Mouse (Mus musculus) cerebellum, postnatal 25 days (tissue): ENCODE measurements at regions not wholly inside any gene's neighbourhood (a gene's known extent, or its start where the extent isn't known, plus 50 kb on each side); places are given as distances from the start of the nearest gene placed in this dataset.
"Not testable (repeated sequence)": the region's sequence is repeated elsewhere in the genome, so short reads cannot be mapped to it uniquely, and the experiment has no call there.

Experiments used
- DNase-seq, 2 experiments: peaks; one replicate each; pipeline ENCODE4 v3.0.0; 2021; ENCODE audit warnings: mixed read lengths in 2 of 2

- DNase-seq, result no peak
Observed at GRCm38 (mm10) chr8:12451857-12452256, 56.8 kb downstream of the Sox1 start.

- not testable (repeated sequence) for DNase-seq
Observed at GRCm38 (mm10) chr8:12455376-12455775, 60.3 kb downstream of the Sox1 start.

- no peak for DNase-seq
Observed at GRCm38 (mm10) chr8:12456326-12456725, 61.2 kb downstream of the Sox1 start.

- no peak for DNase-seq
Observed at GRCm38 (mm10) chr8:12457015-12457414, 61.9 kb downstream of the Sox1 start.

DNA sequence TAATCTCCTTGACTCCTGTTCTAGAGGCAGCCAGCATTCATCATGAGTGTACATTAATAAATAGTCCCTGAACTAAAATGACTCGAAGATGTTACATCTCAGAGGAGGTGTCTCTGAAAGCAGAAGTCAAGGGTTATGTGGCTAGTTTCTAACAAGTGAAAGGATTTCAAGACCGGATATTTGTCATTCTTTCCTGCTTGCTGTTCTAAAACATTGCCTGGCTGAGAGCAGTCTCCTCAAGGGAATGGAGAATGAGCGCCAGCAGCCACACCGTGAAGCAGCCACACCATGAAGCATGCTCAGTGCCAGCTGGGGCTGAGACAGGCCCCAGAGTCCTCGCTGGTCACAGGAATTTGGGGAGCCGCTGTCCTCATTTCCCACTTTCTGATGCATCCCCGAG lies 71.8 kb downstream of the Sox1 start:
- no peak for DNase-seq

GRCm38 (mm10) chr8:12467386-12468326 lies 72.6 kb downstream of the Sox1 start:
- DNase-seq, result no peak

DNA sequence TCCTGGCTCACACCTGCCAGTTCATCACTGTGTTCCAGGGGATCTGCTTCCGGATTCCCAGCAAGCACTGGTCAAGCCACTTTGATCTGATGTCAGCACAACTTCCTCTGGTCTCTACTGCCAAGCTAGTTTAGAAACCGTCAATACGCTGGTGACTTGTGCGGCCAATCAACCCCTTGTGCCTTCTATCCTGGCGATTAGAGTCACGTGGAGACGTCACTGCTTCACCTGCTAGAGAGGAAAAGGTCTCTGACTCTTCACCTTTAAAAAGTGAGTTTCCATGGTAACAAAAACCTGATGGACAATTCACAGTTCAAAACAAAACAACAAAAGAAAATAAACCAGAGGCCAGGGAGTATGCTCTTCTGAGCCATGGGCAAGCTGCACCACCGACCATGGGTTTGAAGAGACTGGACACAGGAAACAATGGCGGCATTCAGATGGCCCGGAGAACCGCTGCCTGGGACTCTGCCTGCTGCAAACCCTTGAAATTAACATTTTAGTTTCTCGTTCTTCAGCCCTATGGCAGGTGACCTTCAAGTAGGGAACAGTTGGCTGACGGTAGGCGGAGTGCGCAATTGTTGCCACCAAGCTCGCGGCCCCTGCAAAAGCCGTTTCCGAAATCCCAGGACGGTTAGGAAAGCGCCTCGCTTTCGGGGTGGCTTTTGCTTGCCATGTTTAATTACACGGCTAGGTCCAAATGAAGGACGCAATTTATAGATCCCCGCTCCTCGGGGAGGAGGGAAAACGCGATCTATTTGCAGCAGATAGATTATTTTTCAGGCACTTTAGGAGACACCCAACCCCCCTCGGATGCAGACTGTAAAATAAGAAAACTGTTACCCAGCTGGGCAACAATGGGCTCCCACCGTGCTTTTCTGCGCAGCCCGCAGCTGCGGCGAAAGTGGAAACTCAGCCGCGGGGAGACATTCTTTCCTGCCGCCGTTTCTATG lies 82.6 kb downstream of the Sox1 start:
- no peak for DNase-seq

GRCm38 (mm10) chr8:12481918-12482317 lies 86.8 kb downstream of the Sox1 start:
- DNase-seq, result no peak

- DNase-seq, result no peak
Observed at GRCm38 (mm10) chr8:12483551-12483950, 88.5 kb downstream of the Sox1 start.

DNA sequence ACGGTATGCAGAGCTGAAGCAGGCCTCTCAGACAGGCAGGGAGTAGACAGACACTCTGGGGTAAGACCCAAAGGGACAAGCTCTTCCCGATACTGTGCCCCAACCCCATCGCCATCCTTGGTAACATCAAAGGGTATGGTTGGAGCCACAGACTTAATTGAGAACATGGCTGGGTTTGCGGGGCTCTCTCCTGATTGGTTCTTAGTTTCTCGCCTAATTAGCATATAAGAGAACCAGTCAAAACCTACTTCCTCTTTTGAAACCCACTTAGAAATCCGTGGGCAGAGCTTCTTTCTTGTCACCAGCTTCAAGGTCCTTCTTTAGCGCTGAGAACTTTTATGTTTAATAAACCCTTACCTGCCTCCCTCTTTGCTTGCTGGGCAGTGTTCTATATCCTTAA lies 87.5 kb upstream of the Spaca7 start:
- DNase-seq, result no peak

- peak; percentile 60 to 62 for DNase-seq
Observed at GRCm38 (mm10) chr8:12486331-12487061, 86.3 kb upstream of the Spaca7 start.

DNA sequence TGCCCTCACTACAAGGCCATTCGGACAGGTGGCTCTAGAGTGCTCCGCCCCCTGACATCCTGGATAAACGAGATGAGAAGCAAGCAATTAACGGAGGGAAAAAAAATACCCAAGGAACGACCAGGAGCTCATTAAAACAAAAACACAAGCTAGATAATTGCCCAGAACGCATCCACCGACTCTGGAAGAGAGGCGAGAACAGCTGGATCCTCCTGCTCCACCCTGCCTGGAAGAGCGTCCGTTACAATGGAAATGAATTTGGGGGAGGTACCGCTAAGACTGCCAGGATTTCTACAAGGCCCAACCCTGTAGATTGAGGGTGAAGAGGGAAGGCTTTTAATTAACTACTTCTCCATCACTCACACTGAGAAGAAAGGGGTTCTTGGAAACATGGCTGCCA lies 85.6 kb upstream of the Spaca7 start:
- no peak for DNase-seq

DNA sequence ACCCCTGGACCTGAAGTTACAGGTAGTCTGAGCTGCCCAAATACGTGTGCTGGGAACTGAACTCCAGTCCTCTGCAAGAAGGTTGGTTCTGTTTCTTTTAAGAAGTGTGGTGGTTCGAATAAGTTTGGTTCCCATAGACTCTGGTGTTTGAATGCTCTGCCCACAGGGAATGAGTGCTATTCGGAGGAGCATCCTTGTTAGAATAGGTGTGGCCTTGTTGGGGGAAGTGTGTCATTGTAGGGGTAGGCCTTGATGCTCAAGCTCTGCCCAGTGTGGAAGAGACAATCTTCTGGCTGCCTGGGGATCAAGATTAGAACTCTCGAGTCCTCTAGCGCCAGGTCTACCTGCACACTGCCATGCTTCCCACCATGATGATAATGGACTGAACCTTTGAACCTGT lies 83.6 kb upstream of the Spaca7 start:
- no peak for DNase-seq

- DNase-seq, result no peak
Observed at GRCm38 (mm10) chr8:12491472-12491871, 81.4 kb upstream of the Spaca7 start.

GRCm38 (mm10) chr8:12492461-12492860 lies 80.4 kb upstream of the Spaca7 start:
- DNase-seq, result no peak

DNA sequence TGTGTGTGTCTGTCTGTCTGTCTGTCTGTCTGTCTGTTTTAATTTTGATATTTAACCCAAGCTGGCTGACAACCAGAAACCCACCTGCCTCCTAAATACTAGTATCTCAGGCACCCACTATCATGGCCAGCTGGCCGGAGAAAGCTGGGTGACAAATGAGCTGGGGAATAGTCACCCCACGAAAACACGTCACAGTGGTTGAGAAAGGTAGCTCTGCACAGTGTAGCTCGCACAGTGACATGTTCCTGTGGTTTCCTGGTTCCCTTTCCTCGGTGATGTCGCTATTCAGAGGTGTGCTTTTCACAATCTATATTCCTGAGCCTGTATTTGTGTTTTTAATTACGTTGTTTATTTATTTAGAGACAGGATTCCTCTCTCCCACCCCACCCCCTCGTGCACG lies 78.3 kb upstream of the Spaca7 start:
- no peak for DNase-seq

DNA sequence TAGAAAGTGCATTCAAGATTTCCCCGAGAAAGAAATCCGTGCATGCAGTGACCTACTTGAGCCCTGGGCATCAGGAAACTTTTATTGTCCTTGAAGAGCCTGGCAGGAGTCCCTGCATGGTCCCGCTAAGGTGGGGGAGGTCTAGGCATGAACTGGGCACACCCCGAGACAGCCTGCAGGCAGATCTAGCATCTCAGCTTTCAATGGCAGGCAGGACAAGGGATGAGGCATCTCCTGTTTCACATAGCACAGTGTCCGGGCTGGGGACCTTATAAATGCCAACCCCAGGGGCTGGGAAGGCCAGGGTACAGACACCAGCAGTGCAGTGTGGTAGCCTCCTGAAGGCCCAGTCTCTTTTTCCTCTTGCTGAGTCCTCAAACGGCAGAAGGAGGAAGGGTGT lies 75.4 kb upstream of the Spaca7 start:
- no peak for DNase-seq

DNA sequence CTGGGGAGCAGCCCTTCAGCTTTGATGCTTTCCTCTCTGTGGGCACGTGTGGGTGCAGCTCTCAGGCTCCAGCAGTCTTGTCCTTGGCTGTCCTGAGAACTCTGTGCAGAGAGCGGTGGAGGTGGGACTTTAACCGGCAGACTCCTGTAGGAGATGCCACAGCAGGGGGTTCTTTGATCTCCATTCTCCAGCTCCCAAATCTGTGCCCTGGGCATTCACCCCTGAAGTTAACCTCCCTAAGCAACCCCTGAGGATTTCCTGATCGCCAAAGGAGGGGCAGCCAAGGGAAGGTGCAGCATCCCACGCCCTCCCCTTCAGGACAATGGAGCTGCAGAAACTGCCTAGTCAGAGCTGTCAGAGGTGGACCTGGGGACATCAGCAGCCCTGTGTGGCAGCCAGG lies 73.2 kb upstream of the Spaca7 start:
- DNase-seq, result no peak

DNA sequence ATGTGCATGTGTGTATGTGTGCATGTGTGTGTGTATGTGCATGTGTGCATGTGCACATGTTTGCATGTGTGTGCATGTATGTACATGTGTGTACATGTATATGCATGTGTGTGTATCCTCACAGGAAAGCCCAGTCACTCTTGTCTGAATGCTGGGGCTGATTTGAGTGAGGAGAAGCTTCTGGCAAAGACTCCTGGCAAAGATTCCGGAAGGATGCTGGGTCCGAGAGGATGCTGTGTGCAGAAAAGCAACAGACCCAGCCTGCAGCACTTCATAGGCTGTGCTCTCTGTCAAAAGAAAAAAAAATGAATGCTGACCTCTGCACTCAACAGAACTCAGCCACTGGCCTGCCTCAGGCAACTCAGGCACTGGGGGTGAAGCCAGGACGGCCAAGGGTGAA lies 72.5 kb upstream of the Spaca7 start:
- DNase-seq, result no peak

DNA sequence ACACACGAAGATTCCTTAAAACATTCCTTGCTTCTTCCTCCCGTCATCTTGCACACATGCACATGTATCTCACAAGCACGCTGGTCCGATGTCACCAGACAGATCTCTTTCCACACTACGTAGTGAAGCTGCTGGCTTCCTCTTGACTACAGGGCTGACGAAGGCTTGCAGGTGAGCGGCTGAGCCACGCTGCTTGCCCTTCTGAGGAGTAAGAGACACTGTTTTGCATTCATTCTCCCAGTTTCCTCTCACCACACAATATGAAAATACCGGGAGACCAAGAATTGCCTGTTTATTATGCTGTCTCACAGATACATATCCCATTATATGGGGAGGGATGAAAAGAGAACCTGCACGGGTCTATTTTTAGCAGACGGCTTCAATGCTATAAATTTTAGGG lies 71.0 kb upstream of the Spaca7 start:
- DNase-seq, result peak in 1 of 2 experiments; percentile 23

- DNase-seq, result peak; percentile 16 to 45
Observed at GRCm38 (mm10) chr8:12502321-12502775, 70.5 kb upstream of the Spaca7 start.

DNA sequence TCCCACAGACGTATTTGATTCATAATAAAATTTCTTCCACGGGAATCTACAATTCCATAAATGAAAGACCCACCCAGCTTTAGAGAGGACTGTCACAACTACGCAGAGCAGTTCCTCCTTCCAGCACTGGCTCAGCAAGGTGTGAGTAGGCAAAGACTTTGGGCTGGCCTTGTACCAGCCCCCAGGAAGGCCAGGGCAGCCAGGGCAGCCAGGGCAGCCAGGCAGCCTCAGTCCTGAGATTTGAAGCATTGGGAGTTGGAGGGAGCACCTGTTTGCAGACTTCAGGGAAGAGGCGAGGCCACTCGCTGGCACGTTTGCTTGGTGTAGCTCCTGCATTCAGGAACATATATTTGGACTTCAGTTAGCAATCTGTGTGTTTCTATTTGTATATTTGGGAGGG lies 70.0 kb upstream of the Spaca7 start:
- DNase-seq, result no peak

GRCm38 (mm10) chr8:12503344-12503743 lies 69.5 kb upstream of the Spaca7 start:
- DNase-seq, result no peak
